Mouse (Mus musculus): ENCODE measurements around the gene Erbb2. TPM values are rescaled to one million over a fixed set of nuclear protein-coding genes. Genes with fewer than 3 reads are reported as not detected.

Erbb2 gene
- polyA plus RNA-seq, 1 experiment from 2014 or later: 54.9 TPM

Other genes with a start within 250 kb of the Erbb2 start
- gene Med1, start 219.2 kb upstream of the Erbb2 start, polyA plus RNA-seq (2015; fragmentation: Nextera tagmentation; extraction: Ambion mirVana): 64.6 and 67.9 TPM in 2 replicates
- 9.2 and 12.4 TPM in 2 replicates for gene Cdk12, start 209.4 kb upstream of the Erbb2 start, polyA plus RNA-seq (2015; fragmentation: Nextera tagmentation; extraction: Ambion mirVana)
- not detected in 2 replicates for gene Neurod2, start 82.8 kb upstream of the Erbb2 start, polyA plus RNA-seq (2015; fragmentation: Nextera tagmentation; extraction: Ambion mirVana)
- gene Ppp1r1b, start 64.1 kb upstream of the Erbb2 start, polyA plus RNA-seq (2015; fragmentation: Nextera tagmentation; extraction: Ambion mirVana): 5.4 and 5.8 TPM in 2 replicates
- gene Stard3, start 54.1 kb upstream of the Erbb2 start, polyA plus RNA-seq (2015; fragmentation: Nextera tagmentation; extraction: Ambion mirVana): 62.0 and 62.4 TPM in 2 replicates
- 2.4 and 2.7 TPM in 2 replicates for gene Tcap, start 28.7 kb upstream of the Erbb2 start, polyA plus RNA-seq (2015; fragmentation: Nextera tagmentation; extraction: Ambion mirVana)
- 2.5 and 2.8 TPM in 2 replicates for gene Pnmt, start 26.0 kb upstream of the Erbb2 start, polyA plus RNA-seq (2015; fragmentation: Nextera tagmentation; extraction: Ambion mirVana)
- 17.6 and 22.3 TPM in 2 replicates for gene Pgap3, start 12.0 kb upstream of the Erbb2 start, polyA plus RNA-seq (2015; fragmentation: Nextera tagmentation; extraction: Ambion mirVana)
- gene Mien1, start 26.5 kb downstream of the Erbb2 start, polyA plus RNA-seq (2015; fragmentation: Nextera tagmentation; extraction: Ambion mirVana): 108 and 113 TPM in 2 replicates
- gene Grb7, start 33.9 kb downstream of the Erbb2 start, polyA plus RNA-seq (2015; fragmentation: Nextera tagmentation; extraction: Ambion mirVana): 86.2 and 87.7 TPM in 2 replicates
- gene Ikzf3, start 133.6 kb downstream of the Erbb2 start, polyA plus RNA-seq (2015; fragmentation: Nextera tagmentation; extraction: Ambion mirVana): 0.44 and 0.54 TPM in 2 replicates
- gene Zpbp2, start 138.6 kb downstream of the Erbb2 start, polyA plus RNA-seq (2015; fragmentation: Nextera tagmentation; extraction: Ambion mirVana): 0.87 TPM in 1 of 2 replicates, not detected in the other
- gene Ormdl3, start 174.9 kb downstream of the Erbb2 start, polyA plus RNA-seq (2015; fragmentation: Nextera tagmentation; extraction: Ambion mirVana): 67.2 and 67.6 TPM in 2 replicates
- gene Lrrc3c, start 185.8 kb downstream of the Erbb2 start, polyA plus RNA-seq (2015; fragmentation: Nextera tagmentation; extraction: Ambion mirVana): not detected in 2 replicates
- 0.86 and 1.6 TPM in 2 replicates for gene Gm12355, start 213.2 kb downstream of the Erbb2 start, polyA plus RNA-seq (2015; fragmentation: Nextera tagmentation; extraction: Ambion mirVana)
- gene Gsdma3, start 213.9 kb downstream of the Erbb2 start, polyA plus RNA-seq (2015; fragmentation: Nextera tagmentation; extraction: Ambion mirVana): not detected in 2 replicates
- not detected in 2 replicates for gene Gsdma2, start 234.3 kb downstream of the Erbb2 start, polyA plus RNA-seq (2015; fragmentation: Nextera tagmentation; extraction: Ambion mirVana)